Mouse (Mus musculus) lung, adult 2 months (tissue): ENCODE measurements at regions not wholly inside any gene's neighbourhood (a gene's known extent, or its start where the extent isn't known, plus 50 kb on each side); places are given as distances from the start of the nearest gene placed in this dataset.

Experiments
- CTCF ChIP-seq: fragments of 200-500 bp; IDR thresholded peaks from 2 replicates; pipeline ENCODE4 v1.5.1; 2011; ENCODE audit warnings: mild to moderate bottlenecking, low read length, control low read depth; ENCODE audit not compliant: insufficient read depth
- POLR2A ChIP-seq: fragments of 200-500 bp; IDR thresholded peaks from 2 replicates; pipeline ENCODE4 v1.6.1; 2011; ENCODE audit warnings: low read depth, mild to moderate bottlenecking, control low read depth, low read length, borderline replicate concordance; ENCODE audit errors: extremely low read depth

- TF ChIP-seq CTCF = no peak
- no peak for TF ChIP-seq POLR2A
These were observed 180.8 kb upstream of the Hes1 start for GRCm38 (mm10) chr16:29883252-29883992.
